Mouse (Mus musculus) gastrocnemius, postnatal 25 days (tissue): ENCODE data around the gene Gphn. TPM values are rescaled to one million over a fixed set of nuclear protein-coding genes. Genes with fewer than 3 reads are reported as not detected.
"Not testable (repeated sequence)": the region's sequence is repeated elsewhere in the genome, so short reads cannot be mapped to it uniquely, and the experiment has no call there.

Experiments
- DNase-seq: peaks from one replicate; pipeline ENCODE4 v3.0.0; 2022
- total RNA-seq, 2 experiments: library from RNA; stranded (reverse); gene quantifications; 1 replicate in 1 of 2; 2 replicates in 1 of 2; pipeline ENCODE4 v1.2.3; 2021

The Gphn gene
- total RNA-seq, 2 experiments from 2014 or later, result 29.2 to 30.1 TPM

DNA sequence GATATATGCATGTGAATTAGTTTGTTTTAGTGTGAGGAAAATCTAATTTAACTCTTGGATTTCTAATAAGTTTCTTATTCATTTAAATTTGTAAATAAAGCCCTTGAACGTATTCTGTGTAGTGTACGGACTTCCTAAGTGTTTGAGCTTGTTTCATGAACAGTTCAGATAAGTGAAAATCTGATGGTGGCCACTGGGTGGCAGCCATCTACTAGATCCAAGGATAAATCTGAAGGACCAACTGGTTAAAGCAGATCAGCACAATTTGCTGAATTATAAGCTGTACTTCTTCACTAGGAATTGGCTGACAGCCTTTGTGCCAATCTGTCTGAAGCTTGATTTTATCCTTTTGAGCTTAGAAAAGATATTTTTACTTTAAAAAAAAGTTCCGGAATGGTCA, 105.9 kb downstream of the Gphn start:
- DNase-seq, result no peak

GRCm38 (mm10) chr12:78356472-78356871, 130.3 kb downstream of the Gphn start:
- DNase-seq, result no peak

GRCm38 (mm10) chr12:78389267-78389666, 163.1 kb downstream of the Gphn start:
- DNase-seq, result no peak

GRCm38 (mm10) chr12:78395297-78395696, 169.1 kb downstream of the Gphn start:
- no peak for DNase-seq

DNA sequence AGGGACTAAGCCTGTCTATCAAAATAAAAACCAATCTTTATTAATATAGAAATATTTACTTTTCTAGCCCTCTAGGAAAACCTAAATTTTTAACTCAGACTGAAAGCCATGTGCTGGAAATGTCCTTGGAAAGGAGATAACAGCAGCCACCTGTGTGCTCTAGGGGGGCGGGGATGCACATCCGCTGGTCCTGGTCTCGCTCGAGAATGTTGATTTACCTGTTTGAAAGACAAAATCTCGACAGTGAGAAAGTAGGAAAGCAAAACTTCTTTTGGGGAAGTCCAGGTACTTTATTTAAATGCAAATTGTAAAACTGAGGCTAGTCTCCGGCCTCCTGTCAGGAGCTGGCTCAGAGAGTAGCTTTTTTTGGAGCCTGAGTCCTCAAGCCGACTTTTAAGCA, 181.3 kb downstream of the Gphn start:
- not testable (repeated sequence) for DNase-seq

- DNase-seq, result no peak
These were observed 296.0 kb downstream of the Gphn start for GRCm38 (mm10) chr12:78522176-78522575.

DNA sequence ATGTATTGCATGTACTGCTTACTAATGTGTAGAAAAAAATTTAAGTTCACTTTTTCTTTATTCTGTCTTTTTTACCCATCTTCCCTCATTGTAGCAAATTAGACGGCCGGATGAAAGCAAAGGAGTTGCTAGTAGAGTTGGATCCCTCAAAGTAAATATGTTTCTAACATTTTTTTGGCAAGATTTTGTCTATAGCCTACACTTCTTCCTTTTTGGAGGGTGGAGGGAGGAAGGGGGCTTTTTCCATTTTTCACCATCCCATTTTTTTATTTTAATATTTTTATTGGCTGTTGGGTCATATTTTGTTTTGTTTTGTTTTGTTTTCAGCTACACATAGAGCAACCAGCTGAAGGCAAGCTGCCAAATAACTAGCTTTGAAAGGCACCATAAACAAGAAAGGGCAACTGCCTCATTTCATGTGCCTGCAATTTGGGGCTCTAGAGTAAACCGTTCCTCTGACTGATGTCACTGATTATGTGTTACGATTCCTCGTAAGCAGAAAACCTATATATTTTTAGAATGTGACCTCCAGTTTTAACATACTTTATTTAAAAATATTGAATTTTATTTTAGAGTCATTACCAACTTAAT, 296.7 kb downstream of the Gphn start:
- no peak for DNase-seq

- not testable (repeated sequence) for DNase-seq
These were observed 311.4 kb downstream of the Gphn start for GRCm38 (mm10) chr12:78537590-78537989.

GRCm38 (mm10) chr12:78550913-78551312, 324.7 kb downstream of the Gphn start:
- no peak for DNase-seq

GRCm38 (mm10) chr12:78631816-78632215, 405.6 kb downstream of the Gphn start:
- no peak for DNase-seq

- no peak for DNase-seq
These were observed 413.3 kb downstream of the Gphn start for GRCm38 (mm10) chr12:78639466-78639865.

GRCm38 (mm10) chr12:78640086-78640485, 413.9 kb downstream of the Gphn start:
- no peak for DNase-seq

DNA sequence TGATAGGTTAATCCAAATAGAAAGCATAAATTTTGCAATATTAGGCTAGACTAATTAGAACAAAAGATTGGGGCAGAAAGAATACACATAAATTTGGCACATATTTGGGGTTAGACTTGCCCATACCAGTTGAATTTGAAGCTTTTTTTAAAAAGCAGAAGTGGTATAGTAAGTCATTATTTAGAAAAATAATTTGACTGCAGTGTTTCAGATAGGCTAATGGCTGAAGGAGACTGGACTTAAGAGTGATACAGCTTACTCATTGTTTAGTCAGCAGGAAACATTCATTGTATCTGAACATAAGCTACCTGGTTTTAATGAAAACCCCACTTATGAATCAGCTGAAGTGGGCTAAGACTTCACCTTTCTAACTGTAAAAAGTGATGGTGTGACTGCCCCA, 415.0 kb downstream of the Gphn start:
- no peak for DNase-seq

- DNase-seq, result no peak
These were observed 417.5 kb downstream of the Gphn start for GRCm38 (mm10) chr12:78643691-78644090.

- DNase-seq, result no peak
These were observed 419.1 kb downstream of the Gphn start for GRCm38 (mm10) chr12:78645282-78645681.

DNA sequence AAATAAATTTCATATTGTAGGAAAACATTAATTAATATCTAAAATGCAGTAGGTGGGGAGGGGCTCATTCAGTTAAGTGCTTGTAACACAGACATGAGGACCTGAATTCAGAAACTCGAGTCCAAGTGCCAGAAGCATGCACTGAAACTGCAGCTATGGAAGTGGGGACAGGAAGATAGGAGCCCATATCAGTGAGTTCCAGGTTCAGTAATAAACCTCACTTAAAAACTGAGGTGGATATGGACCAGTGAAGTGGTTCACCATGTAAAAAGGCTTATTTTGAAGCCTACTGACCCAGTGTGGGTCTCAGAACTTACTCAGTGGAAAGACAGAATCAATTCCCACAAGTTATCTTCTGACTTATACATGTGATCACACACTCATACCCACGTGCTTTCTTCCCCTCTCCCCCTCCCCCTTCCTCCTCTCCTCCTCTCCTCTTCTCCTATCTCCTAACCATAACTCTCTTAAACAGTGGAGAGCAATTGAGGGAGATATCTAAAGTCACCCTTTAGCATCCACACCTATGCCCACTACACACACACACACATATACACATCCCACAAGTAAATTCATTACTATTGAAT, 433.6 kb downstream of the Gphn start:
- DNase-seq, result no peak

DNA sequence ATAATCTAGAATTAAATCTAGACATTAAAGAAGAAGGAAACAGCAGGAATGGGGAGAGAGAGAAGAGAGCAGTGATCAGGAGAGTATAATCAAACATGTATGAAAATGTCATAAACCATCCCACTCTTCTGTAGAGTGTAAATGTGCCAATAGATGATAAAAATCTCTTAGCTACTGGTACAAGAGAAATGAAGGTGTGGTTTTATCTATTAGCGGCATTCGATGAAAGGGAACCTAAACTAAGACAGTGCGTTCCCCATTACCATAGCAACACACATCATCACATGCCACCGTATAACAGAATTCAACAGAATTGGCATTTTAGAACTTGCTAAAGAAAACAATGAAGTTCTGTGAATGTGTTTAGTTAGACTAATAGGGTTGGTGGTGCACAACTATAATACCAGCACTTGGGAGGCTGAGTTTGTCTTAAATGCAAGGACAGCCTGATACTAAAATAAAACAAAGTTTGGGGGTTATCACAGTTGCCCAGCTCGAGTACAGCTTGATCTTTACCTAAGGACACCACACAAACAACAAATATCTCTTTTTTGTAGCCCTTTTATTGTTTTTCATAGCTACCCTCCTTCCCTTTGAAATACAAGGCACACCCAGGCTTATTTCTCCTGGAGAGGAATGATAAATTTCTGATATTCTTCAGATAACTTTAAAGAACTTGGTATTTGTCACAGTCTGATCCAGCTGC, 452.1 kb downstream of the Gphn start:
- DNase-seq, result no peak

DNA sequence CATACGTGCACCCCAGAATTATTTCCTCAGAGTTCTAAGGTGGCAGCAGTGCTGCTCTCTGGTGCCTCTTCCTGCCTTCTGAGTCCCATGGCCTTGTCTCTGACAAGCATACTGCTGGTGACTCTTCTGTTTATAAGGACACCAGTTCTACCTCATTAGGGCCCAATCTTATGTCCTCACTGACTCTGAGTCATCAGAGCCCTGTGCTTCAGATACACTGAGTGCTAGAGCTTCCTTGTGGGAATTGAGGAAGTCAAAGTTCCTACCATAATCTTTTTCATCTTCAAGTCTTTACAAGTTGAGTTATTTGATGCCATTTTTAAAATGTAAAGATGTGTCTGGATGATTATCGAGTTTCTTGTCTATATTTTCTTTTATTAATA, 452.6 kb downstream of the Gphn start:
- no peak for DNase-seq

DNA sequence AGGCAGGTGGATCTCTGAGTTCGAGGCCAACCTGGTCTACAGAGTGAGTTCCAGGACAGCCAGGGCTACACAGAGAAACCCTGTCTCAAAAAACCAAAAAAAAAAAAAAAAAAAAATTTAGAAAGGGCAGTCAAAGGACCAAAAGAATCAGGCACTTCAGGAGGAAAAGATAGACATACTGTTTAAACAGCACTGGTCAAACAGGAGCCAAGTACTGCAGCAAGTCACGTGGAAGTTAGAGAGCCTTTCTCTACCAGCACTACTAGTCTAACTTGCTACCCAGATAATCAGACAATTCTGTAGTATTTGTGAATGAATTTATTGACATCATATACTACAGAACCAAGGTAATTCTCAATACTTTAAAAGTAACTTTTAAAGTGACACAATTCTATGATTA, 454.9 kb downstream of the Gphn start:
- no peak for DNase-seq

DNA sequence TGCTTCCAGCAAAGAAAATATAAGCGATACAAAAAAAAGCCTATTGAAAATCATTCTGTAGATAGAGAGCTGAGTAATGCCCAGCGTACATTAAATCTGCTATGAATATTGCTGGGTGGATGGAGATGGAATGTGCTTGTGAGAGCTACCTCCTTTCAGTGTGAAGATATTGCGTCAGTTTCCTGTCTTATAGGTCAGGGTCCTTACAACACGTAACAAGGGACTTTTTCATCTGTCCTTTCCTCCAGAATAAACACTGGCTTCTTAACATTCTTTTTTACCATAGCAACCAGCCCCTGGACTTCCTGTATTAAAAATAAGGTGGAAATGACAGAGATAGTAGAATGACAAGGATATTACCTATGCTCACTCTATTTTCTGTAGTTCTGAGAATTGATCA, 456.1 kb downstream of the Gphn start:
- no peak for DNase-seq

GRCm38 (mm10) chr12:78685669-78686215, 459.6 kb downstream of the Gphn start:
- DNase-seq, result no peak

GRCm38 (mm10) chr12:78688876-78689275, 462.7 kb downstream of the Gphn start:
- DNase-seq, result no peak

DNA sequence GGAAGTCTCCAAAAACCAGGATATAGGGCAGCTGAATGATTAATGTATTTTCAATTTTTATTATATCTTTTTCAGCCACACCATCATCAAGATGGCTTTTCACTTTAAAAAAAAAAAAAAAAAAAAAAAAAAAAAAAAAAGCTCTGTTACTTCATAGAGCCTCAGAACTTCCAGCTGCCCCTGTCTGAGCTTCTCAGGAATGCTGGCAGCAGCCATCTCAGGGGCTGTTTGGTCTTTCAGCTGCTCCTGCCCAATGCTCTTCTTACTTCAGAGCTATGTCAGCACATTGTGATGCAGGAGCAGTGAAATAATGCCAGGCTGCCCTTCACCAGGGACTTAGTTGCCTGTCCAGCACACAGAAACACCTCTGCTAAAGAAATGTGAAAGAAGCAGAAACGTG, 465.1 kb downstream of the Gphn start, which contains the start of gene Fam71d:
Gene Fam71d (plus strand): TSS at position 211 of the 400 bp plus-strand sequence.
- DNase-seq, result no peak
